Mouse (Mus musculus) limb, embryonic 11.5 days (tissue): ENCODE measurements around the gene Foxo3. TPM values are rescaled to one million over a fixed set of nuclear protein-coding genes. Genes with fewer than 3 reads are reported as not detected.

Experiments
- ATAC-seq: fragments of 200-750 bp; cut with Nextera tagmentation; 2 replicates; pipeline ENCODE4 v1.8.0; 2017; ENCODE audit warnings: low read depth; ENCODE audit not compliant: insufficient number of reproducible peaks, low FRiP score, low TSS enrichment
- DNase-seq: peaks from one replicate; pipeline ENCODE4 v3.0.0-alpha.2; 2015; ENCODE audit warnings: low spot score
- H3K27ac ChIP-seq: fragments of 300-500 bp; sonication (generic); replicated peaks from 2 replicates; pipeline ENCODE4 v1.5.1; 2014; ENCODE audit warnings: low read depth, mild to moderate bottlenecking, low read length
- H3K27me3 ChIP-seq: fragments of 300-500 bp; sonication (generic); 2 replicates; pipeline ENCODE4 v1.6.1; 2014; ENCODE audit warnings: mild to moderate bottlenecking, low read length, mixed read lengths; ENCODE audit not compliant: control insufficient read depth, insufficient read depth
- H3K36me3 ChIP-seq: fragments of 300-500 bp; sonication (generic); 2 replicates; pipeline ENCODE4 v1.6.1; 2014; ENCODE audit warnings: mild to moderate bottlenecking, low read length, moderate library complexity, mixed read lengths; ENCODE audit not compliant: control insufficient read depth, insufficient read depth
- H3K4me1 ChIP-seq: fragments of 300-500 bp; sonication (generic); 2 replicates; pipeline ENCODE4 v1.6.1; 2014; ENCODE audit warnings: low read length, mixed read lengths; ENCODE audit not compliant: control insufficient read depth, insufficient read depth
- H3K4me2 ChIP-seq: fragments of 300-500 bp; sonication (generic); 2 replicates; pipeline ENCODE4 v1.6.1; 2014; ENCODE audit warnings: low read depth, mild to moderate bottlenecking, moderate library complexity; ENCODE audit not compliant: severe bottlenecking
- H3K4me3 ChIP-seq: fragments of 300-500 bp; sonication (generic); 2 replicates; pipeline ENCODE4 v1.5.1; 2014; ENCODE audit warnings: low read depth, low read length
- H3K9ac ChIP-seq: fragments of 300-500 bp; sonication (generic); 2 replicates; pipeline ENCODE4 v1.6.1; 2014; ENCODE audit warnings: mild to moderate bottlenecking, low read length
- H3K9me3 ChIP-seq: fragments of 300-500 bp; sonication (generic); 2 replicates; pipeline ENCODE4 v1.6.1; 2016; ENCODE audit warnings: low read length; ENCODE audit not compliant: control insufficient read depth
- whole genome bisulfite sequencing: fragments of 180-500 bp; shearing (Covaris S2); extraction: QIAGEN DNeasy Blood & Tissue Kit; methylation state at CpG from one replicate; pipeline ENCODE4 v1.1.7; 2014; 5-methylcytosine and 5-hydroxymethylcytosine counted together
- polyA plus RNA-seq: library from polyadenylated mRNA; unstranded; fragments of >200 nt; fragmentation: Nextera tagmentation; extraction: Ambion mirVana; gene quantifications from 2 replicates; pipeline ENCODE4 v1.2.1, GENCODE M21; 2014

The Foxo3 gene
- polyA plus RNA-seq, 1 experiment from 2014 or later, result 6.2 TPM

GRCm38 (mm10) chr10:42203321-42204155 lies 73.0 kb downstream of the Foxo3 start:
- no peaks in the 10 kb centered on the region for H3K27me3 ChIP-seq
- 20% methylated on average over 18 of the region's 18 CpGs for WGBS
- ATAC-seq (peak; percentile 36; the same call in 1 of the 2 replicates), DNase-seq (peak; percentile 74)
- peak overlapping the region; percentile 21; the same call in 1 of the 2 replicates for H3K4me2 ChIP-seq
- H3K27ac ChIP-seq, result peak overlapping the region; percentile 90
- no peaks in the 10 kb centered on the region for H3K36me3 ChIP-seq
- H3K4me1 ChIP-seq, result peaks cover 11% of the 10 kb centered on the region
- H3K4me3 ChIP-seq, result no peak overlapping the region
- no peaks in the 10 kb centered on the region; the same call in 1 of the 2 replicates for H3K9me3 ChIP-seq
- H3K9ac ChIP-seq, result no peak overlapping the region

- ATAC-seq, result no peak; the same call in 1 of the 2 replicates
- Histone ChIP-seq H3K9ac (no peak overlapping the region), H3K27me3 (no peaks in the 10 kb centered on the region), H3K4me2 (no peak overlapping the region), H3K9me3 (no peaks in the 10 kb centered on the region), H3K36me3 (peaks cover 2% of the 10 kb centered on the region), H3K4me1 (peaks cover 11% of the 10 kb centered on the region), H3K4me3 (no peak overlapping the region), H3K27ac (peak overlapping the region; percentile 63; the same call in 1 of the 2 replicates)
- 82% methylated on average over 8 of the region's 8 CpGs for WGBS
- DNase-seq, result no peak
These were observed 74.0 kb downstream of the Foxo3 start for GRCm38 (mm10) chr10:42202561-42202960.

GRCm38 (mm10) chr10:42199472-42199871 lies 77.1 kb downstream of the Foxo3 start:
- H3K27me3 ChIP-seq, result no peaks in the 10 kb centered on the region
- no peak overlapping the region for H3K27ac ChIP-seq
- H3K9ac ChIP-seq, result no peak overlapping the region
- H3K4me2 ChIP-seq, result no peak overlapping the region
- no peak overlapping the region for H3K4me3 ChIP-seq
- H3K4me1 ChIP-seq, result peaks cover 13% of the 10 kb centered on the region
- WGBS, result 51% methylated on average over 3 of the region's 3 CpGs
- peaks cover 14% of the 10 kb centered on the region for H3K36me3 ChIP-seq
- no peaks in the 10 kb centered on the region for H3K9me3 ChIP-seq
- DNase-seq, result no peak
- ATAC-seq, result no peak

GRCm38 (mm10) chr10:42198682-42199081 lies 77.9 kb downstream of the Foxo3 start:
- H3K9ac ChIP-seq, result no peak overlapping the region
- peaks cover 14% of the 10 kb centered on the region for H3K36me3 ChIP-seq
- no peak overlapping the region for H3K27ac ChIP-seq
- H3K4me2 ChIP-seq, result no peak overlapping the region
- no peaks in the 10 kb centered on the region for H3K9me3 ChIP-seq
- no peaks in the 10 kb centered on the region for H3K27me3 ChIP-seq
- peaks cover 16% of the 10 kb centered on the region for H3K4me1 ChIP-seq
- ATAC-seq (no peak), DNase-seq (no peak)
- H3K4me3 ChIP-seq, result no peak overlapping the region
- WGBS, result 77% methylated on average over 3 of the region's 3 CpGs

- Histone ChIP-seq H3K9me3 (no peaks in the 10 kb centered on the region), H3K27ac (no peak overlapping the region), H3K4me3 (no peak overlapping the region), H3K27me3 (no peaks in the 10 kb centered on the region), H3K9ac (no peak overlapping the region), H3K36me3 (peaks cover 14% of the 10 kb centered on the region), H3K4me1 (peaks cover 15% of the 10 kb centered on the region; the same call in 1 of the 2 replicates), H3K4me2 (no peak overlapping the region)
- WGBS, result 89% methylated on average over 6 of the region's 6 CpGs
- DNase-seq (no peak), ATAC-seq (no peak)
These were observed 81.8 kb downstream of the Foxo3 start for GRCm38 (mm10) chr10:42194784-42195183.

GRCm38 (mm10) chr10:42193981-42194380 lies 82.6 kb downstream of the Foxo3 start:
- 71% methylated on average over 4 of the region's 4 CpGs for WGBS
- no peaks in the 10 kb centered on the region for H3K27me3 ChIP-seq
- peaks cover 14% of the 10 kb centered on the region for H3K36me3 ChIP-seq
- no peak overlapping the region for H3K27ac ChIP-seq
- DNase-seq (no peak), ATAC-seq (no peak)
- H3K4me1 ChIP-seq, result peaks cover 17% of the 10 kb centered on the region; the same call in 1 of the 2 replicates
- no peak overlapping the region for H3K4me3 ChIP-seq
- H3K9ac ChIP-seq, result no peak overlapping the region
- H3K9me3 ChIP-seq, result no peaks in the 10 kb centered on the region
- H3K4me2 ChIP-seq, result no peak overlapping the region

- Histone ChIP-seq H3K36me3 (peaks cover 14% of the 10 kb centered on the region), H3K9ac (no peak overlapping the region), H3K9me3 (no peaks in the 10 kb centered on the region), H3K4me3 (no peak overlapping the region), H3K27me3 (no peaks in the 10 kb centered on the region), H3K4me2 (no peak overlapping the region), H3K27ac (no peak overlapping the region), H3K4me1 (peaks cover 21% of the 10 kb centered on the region; the same call in 1 of the 2 replicates)
- 17% methylated on average over 6 of the region's 6 CpGs for WGBS
- ATAC-seq (no peak), DNase-seq (no peak)
These were observed 83.6 kb downstream of the Foxo3 start for GRCm38 (mm10) chr10:42192951-42193350.

GRCm38 (mm10) chr10:42189674-42190434 lies 86.7 kb downstream of the Foxo3 start:
- ATAC-seq, result no peak
- Histone ChIP-seq H3K27ac (no peak overlapping the region), H3K9ac (no peak overlapping the region), H3K27me3 (no peaks in the 10 kb centered on the region), H3K4me1 (peaks cover 17% of the 10 kb centered on the region; the same call in 1 of the 2 replicates), H3K9me3 (no peaks in the 10 kb centered on the region), H3K4me2 (no peak overlapping the region), H3K4me3 (no peak overlapping the region), H3K36me3 (peaks cover 3% of the 10 kb centered on the region; the same call in 1 of the 2 replicates)
- DNase-seq, result no peak
- 68% methylated on average over 13 of the region's 13 CpGs for WGBS
